Mouse (Mus musculus) c-Kit-positive CD71-positive TER-119-positive erythroid progenitor cells, embryonic 14.5 days (primary cell): ENCODE measurements around the gene Calr4.

Source experiments
- DNase-seq: peaks from one replicate; pipeline ENCODE4 v3.0.0-alpha.2; 2013; ENCODE audit warnings: low spot score

Gene Calr4

GRCm38 (mm10) chr4:109236186-109236879 is 2.0 kb downstream of the Calr4 start:
- DNase-seq: no peak

- DNase-seq: no peak
These were observed 4.4 kb downstream of the Calr4 start for GRCm38 (mm10) chr4:109238428-109239268.

- no peak for DNase-seq
These were observed 6.9 kb downstream of the Calr4 start for GRCm38 (mm10) chr4:109241221-109241620.

GRCm38 (mm10) chr4:109241934-109242333 is 7.6 kb downstream of the Calr4 start:
- DNase-seq: no peak

GRCm38 (mm10) chr4:109244506-109244905 is 10.2 kb downstream of the Calr4 start:
- no peak for DNase-seq

GRCm38 (mm10) chr4:109245016-109245620 is 10.8 kb downstream of the Calr4 start:
- no peak for DNase-seq

GRCm38 (mm10) chr4:109251605-109252004 is 17.3 kb downstream of the Calr4 start:
- DNase-seq: peak; percentile 48

GRCm38 (mm10) chr4:109252199-109252598 is 17.9 kb downstream of the Calr4 start:
- no peak for DNase-seq

GRCm38 (mm10) chr4:109253664-109254151 is 19.4 kb downstream of the Calr4 start:
- peak; percentile 41 for DNase-seq

GRCm38 (mm10) chr4:109254511-109254910 is 20.2 kb downstream of the Calr4 start:
- DNase-seq: peak; percentile 46

GRCm38 (mm10) chr4:109255321-109255720 is 21.0 kb downstream of the Calr4 start:
- DNase-seq: peak; percentile 12

- peak; percentile 26 for DNase-seq
These were observed 21.6 kb downstream of the Calr4 start for GRCm38 (mm10) chr4:109255727-109256417.

GRCm38 (mm10) chr4:109256791-109257190 is 22.5 kb downstream of the Calr4 start:
- DNase-seq: no peak

- no peak for DNase-seq
These were observed 23.4 kb downstream of the Calr4 start for GRCm38 (mm10) chr4:109257639-109258038.

GRCm38 (mm10) chr4:109262068-109262467 is 27.8 kb downstream of the Calr4 start:
- DNase-seq: no peak

GRCm38 (mm10) chr4:109266056-109266455 is 31.8 kb downstream of the Calr4 start:
- no peak for DNase-seq

- DNase-seq: no peak
These were observed 32.5 kb downstream of the Calr4 start for GRCm38 (mm10) chr4:109266744-109267143.

GRCm38 (mm10) chr4:109267452-109267851 is 33.2 kb downstream of the Calr4 start:
- no peak for DNase-seq

GRCm38 (mm10) chr4:109268903-109269302 is 34.6 kb downstream of the Calr4 start:
- no peak for DNase-seq

- no peak for DNase-seq
These were observed 37.5 kb downstream of the Calr4 start for GRCm38 (mm10) chr4:109271803-109272202.

- no peak for DNase-seq
These were observed 39.4 kb downstream of the Calr4 start for GRCm38 (mm10) chr4:109273586-109274240.
